Mouse (Mus musculus) kidney, adult 2 months (tissue): ENCODE measurements around the gene Manba. TPM values are rescaled to one million over a fixed set of nuclear protein-coding genes. Genes with fewer than 3 reads are reported as not detected.

ENCODE experiments used
- DNase-seq: peaks from one replicate; pipeline ENCODE4 v3.0.0; 2021
- H3K27ac ChIP-seq: fragments of 200-500 bp; 2 replicates; pipeline ENCODE4 v1.5.1; 2012; ENCODE audit warnings: low read depth, low read length, control low read depth, inconsistent platforms; ENCODE audit not compliant: insufficient read depth
- H3K27me3 ChIP-seq: fragments of 200-500 bp; replicated peaks from 2 replicates; pipeline ENCODE4 v1.6.1; 2012; ENCODE audit warnings: mild to moderate bottlenecking, moderate library complexity, low read length, inconsistent platforms; ENCODE audit not compliant: control insufficient read depth, insufficient read depth
- H3K36me3 ChIP-seq: fragments of 200-500 bp; 2 replicates; pipeline ENCODE4 v1.6.1; 2012; ENCODE audit warnings: mild to moderate bottlenecking, moderate library complexity, low read length, inconsistent platforms; ENCODE audit not compliant: control insufficient read depth, insufficient read depth
- H3K4me1 ChIP-seq: fragments of 200-500 bp; 2 replicates; pipeline ENCODE4 v1.6.1; 2011; ENCODE audit warnings: low read length; ENCODE audit not compliant: control insufficient read depth, insufficient read depth
- H3K4me3 ChIP-seq: fragments of 200-500 bp; 2 replicates; pipeline ENCODE4 v1.5.1; 2011; ENCODE audit warnings: mild to moderate bottlenecking, low read depth, low read length, control low read depth; ENCODE audit not compliant: insufficient read depth
- CTCF ChIP-seq: fragments of 200-500 bp; conservative IDR thresholded peaks from 2 replicates; pipeline ENCODE4 v1.5.1; 2011; ENCODE audit warnings: low read depth, mild to moderate bottlenecking, control low read depth, low read length, moderate library complexity, mixed read lengths; ENCODE audit not compliant: insufficient read depth, insufficient read length
- POLR2A ChIP-seq: fragments of 200-500 bp; IDR thresholded peaks from one replicate; pipeline ENCODE4 v1.6.1; 2011; ENCODE audit warnings: low read depth, low read length, control low read depth
- WGBS: fragments of 180-500 bp; shearing (Covaris S2); methylation state at CpG from one replicate; pipeline ENCODE4 v1.1.7; 2018; 5-methylcytosine and 5-hydroxymethylcytosine counted together
- polyA plus RNA-seq: library from polyadenylated mRNA; depleted of rRNA; stranded (reverse); fragments of >200 nt; gene quantifications from 2 replicates; pipeline ENCODE4 v1.2.3, GENCODE M21; 2012; rRNA removed

Gene Manba
- polyA plus RNA-seq: 23.6 and 25.8 TPM in 2 replicates

DNA sequence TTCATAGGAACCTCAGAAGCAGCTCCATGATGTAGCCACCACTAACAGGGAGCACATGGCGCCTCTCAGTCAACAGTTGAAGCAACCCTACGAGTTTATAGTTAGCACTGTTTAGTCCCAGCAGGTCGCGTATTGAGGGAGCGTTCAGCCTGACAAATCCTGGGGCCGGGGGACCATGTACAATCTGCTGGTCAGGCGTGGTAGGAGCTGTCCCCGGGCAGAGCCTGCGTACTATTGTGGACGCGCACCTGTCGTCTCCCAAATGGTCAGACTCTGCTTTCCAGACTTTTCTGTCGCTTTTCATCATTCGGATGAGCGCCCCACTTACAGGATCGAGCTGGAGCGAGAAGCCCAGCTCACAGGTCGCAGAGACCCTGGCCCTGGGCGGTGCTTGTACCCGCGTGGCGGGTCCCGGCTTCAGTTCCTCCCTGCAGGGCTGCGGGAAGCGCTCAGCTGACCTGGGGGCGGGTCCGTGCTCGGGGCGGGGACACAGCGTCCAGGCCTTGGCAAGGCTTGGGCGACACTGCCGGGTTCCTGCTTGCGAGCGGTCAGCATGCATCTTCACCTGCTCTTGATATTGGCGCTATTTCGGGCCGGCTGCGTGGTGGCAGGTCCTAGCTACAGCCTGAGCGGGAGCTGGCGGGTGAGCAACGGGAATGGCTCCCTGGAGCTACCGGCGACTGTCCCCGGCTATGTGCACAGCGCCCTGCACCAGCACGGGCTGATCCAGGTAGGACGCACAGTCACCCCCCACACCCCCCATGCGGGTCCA lies at the start of gene Manba:
Manba (plus strand) TSS at position 484 of the 772 bp plus-strand sequence.
- WGBS: 2% methylated on average over 48 of the region's 48 CpGs
- H3K36me3 ChIP-seq: no peaks in the 10 kb centered on the region
- DNase-seq: peak; percentile 93
- peak within 1 kb of the TSS; percentile 80 for H3K27ac ChIP-seq
- no peaks in the 10 kb centered on the region for H3K27me3 ChIP-seq
- H3K4me3 ChIP-seq: peak within 1 kb of the TSS; percentile 85
- peaks cover 19% of the 10 kb centered on the region for H3K4me1 ChIP-seq
- TF ChIP-seq POLR2A: peak; percentile 81
- no peak for TF ChIP-seq CTCF

DNA sequence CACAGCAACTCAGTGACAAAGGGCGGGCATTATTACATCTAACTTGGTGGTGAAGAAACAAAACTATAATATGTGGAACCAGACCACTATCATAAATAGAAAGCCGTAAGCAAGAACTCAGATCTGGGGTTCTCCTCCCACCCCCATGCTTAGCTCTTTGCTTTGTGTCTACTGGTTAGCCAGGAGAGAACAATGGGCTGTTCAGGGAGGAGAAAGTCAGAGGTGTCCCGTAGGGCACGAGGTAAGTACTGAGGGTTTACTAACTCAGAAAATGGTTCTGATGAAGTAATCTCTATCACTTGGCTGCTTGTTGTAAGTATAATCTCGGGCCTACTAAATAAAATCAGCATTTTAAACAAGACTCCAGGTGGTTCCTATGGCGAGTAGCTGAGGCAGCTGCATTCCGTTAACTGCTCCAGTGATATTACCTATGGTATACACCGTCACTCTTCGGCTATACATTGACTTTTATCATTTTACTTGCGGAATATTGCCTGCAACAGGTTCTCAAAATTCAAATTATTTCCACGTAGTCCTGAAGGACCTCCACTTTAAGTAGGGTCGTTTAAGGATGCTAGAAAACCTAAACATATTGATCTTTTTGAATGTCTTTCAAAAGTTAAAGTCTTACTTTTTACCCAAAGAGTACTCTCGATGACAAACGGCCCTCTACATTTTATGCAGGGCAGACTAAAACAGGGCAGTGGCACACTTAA lies 48.4 kb upstream of the Manba start:
- H3K4me3 ChIP-seq: no peak overlapping the region
- 58% methylated on average over 14 of the region's 14 CpGs for WGBS
- no peak for DNase-seq
- H3K27ac ChIP-seq: peak overlapping the region; percentile 94
- no peak for TF ChIP-seq CTCF
- no peak for TF ChIP-seq POLR2A
- no peaks in the 10 kb centered on the region; the same call in 1 of the 2 replicates for H3K4me1 ChIP-seq
- no peaks in the 10 kb centered on the region for H3K27me3 ChIP-seq
- H3K36me3 ChIP-seq: no peaks in the 10 kb centered on the region

DNA sequence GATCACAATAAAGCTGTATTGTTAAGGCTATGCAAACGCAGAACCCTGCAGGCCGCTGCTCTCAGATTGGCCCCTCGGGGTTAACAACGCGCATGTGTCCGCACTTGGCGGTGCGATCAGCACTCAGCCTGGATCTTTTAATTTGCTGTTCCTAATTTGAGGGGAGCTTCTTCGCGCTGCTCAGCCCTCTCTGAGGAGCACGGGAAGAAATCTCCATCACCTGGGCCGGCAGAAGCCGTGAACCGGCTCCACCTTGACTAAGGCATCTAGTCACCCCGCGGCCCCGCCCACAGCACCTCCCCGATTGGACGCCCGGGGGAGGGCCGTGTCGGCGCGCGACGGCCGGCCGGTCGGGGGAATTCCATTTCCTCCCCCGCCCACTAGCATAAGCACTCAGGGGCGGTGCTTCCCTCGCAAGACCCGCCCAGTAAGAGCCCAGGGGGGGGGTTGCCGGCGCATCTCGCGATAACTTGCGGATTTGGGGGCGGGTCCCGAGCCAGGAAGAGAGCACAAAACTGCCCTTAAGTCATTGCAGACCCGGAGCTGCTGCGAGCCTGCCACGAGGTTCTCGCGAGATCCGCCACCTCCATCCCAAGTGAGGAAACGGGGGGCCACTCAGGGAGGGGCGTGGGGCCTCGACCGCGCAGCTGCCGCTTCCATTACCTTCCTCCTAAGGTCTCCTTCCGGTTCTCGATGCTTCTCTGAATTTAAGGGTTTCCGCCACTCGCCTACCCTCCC lies 47.5 kb upstream of the Manba start, which contains the start of gene Ube2d3:
Ube2d3 (plus strand) TSS at position 392 of the 738 bp plus-strand sequence.
- no peaks in the 10 kb centered on the region for H3K36me3 ChIP-seq
- TF ChIP-seq CTCF (no peak), POLR2A (peak; percentile 60)
- H3K4me3 ChIP-seq: peak within 1 kb of the TSS; percentile 90
- no peaks in the 10 kb centered on the region; the same call in 1 of the 2 replicates for H3K4me1 ChIP-seq
- WGBS: under 1% methylated on average over 56 of the region's 56 CpGs
- peak; percentile 99 for DNase-seq
- H3K27me3 ChIP-seq: no peaks in the 10 kb centered on the region
- peak within 1 kb of the TSS; percentile 98 for H3K27ac ChIP-seq

DNA sequence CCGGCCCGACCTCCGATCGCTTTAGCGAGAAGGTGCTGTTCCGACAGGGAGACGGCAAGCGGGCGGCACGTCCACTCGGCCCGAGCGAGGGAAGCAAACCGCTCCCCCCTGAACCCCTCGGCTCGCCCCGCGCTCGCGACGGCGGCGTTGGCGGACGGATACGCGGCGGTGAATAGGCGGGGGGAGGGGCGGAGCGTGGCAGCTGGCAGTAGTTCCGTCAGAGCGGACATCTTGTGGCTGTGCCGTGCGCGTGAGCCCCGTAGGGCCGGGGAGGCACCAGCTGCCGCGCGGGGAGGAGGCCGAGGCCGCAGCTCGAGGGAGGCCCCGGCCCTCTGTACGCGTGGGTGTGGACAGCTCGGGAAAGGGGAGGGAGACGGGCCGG lies 46.9 kb upstream of the Manba start:
- Histone ChIP-seq H3K27ac (peak overlapping the region; percentile 98), H3K4me1 (peaks cover 4% of the 10 kb centered on the region; the same call in 1 of the 2 replicates), H3K4me3 (peak overlapping the region; percentile 90), H3K27me3 (no peaks in the 10 kb centered on the region), H3K36me3 (peaks cover 2% of the 10 kb centered on the region; the same call in 1 of the 2 replicates)
- peak; percentile 95 for DNase-seq
- TF ChIP-seq POLR2A (peak; percentile 83), CTCF (no peak)
- under 1% methylated on average over 38 of the region's 50 CpGs for WGBS

DNA sequence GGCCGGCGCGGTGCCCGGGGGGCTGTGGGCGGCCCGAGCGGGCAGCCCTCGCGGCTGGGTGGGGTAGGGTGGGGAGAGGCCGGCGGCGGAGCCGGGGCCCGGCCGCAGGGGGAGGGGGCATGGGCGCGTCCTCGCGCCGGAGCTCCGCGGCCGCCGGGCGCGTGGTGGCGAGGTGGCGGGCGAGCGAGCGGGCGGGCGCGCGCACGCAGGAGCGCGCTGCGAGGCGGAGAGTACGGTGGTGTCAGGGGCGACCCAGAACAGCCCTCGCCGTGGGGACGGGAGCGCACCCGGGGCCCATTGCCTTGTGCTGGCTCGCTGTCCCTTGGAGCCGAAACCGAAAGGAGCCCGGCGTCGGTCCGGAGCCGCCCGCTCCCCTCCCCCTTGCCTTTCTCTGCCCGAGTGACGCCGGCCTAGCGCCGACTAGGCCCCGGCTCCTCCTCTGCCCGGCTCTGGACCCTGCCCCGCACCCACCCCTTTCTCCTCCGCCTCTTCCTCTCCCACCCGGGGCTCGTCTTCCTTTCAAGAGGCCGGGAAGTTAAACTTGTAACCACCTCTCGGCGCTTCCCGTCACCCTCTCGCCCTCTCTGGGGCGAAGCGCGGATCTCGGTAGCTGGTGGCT lies 46.4 kb upstream of the Manba start:
- Histone ChIP-seq H3K36me3 (peaks cover 3% of the 10 kb centered on the region; the same call in 1 of the 2 replicates), H3K27ac (peak overlapping the region; percentile 98), H3K27me3 (no peaks in the 10 kb centered on the region), H3K4me1 (peaks cover 8% of the 10 kb centered on the region; the same call in 1 of the 2 replicates), H3K4me3 (peak overlapping the region; percentile 90)
- TF ChIP-seq CTCF (no peak), POLR2A (peak; percentile 36)
- under 1% methylated on average over 60 of the region's 76 CpGs for WGBS
- DNase-seq: peak; percentile 95

DNA sequence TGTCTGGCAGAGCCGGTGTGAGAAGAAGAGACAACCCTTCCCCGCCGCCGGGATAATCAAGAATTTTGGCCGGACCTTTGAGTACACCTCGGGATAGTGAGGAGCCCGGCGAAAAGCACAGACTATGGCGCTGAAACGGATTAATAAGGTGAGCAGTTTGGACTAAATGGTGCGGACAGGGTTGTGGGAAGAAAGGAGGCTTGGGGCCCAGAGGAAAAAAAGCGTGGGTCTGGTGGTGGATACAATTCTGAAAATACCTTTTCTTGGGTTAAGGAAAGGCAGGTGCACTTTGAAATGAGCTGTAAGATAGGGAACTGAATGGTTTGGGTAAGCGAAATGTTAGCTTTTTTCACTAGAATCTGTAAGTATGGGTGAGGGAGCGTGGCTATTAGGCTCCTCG lies 45.8 kb upstream of the Manba start:
- peaks cover 8% of the 10 kb centered on the region; the same call in 1 of the 2 replicates for H3K4me1 ChIP-seq
- H3K36me3 ChIP-seq: peaks cover 3% of the 10 kb centered on the region; the same call in 1 of the 2 replicates
- DNase-seq: no peak
- H3K4me3 ChIP-seq: peak overlapping the region; percentile 90
- WGBS: under 1% methylated on average over 15 of the region's 15 CpGs
- TF ChIP-seq CTCF (no peak), POLR2A (no peak)
- H3K27ac ChIP-seq: peak overlapping the region; percentile 98
- H3K27me3 ChIP-seq: no peaks in the 10 kb centered on the region
